Mouse (Mus musculus): Measurements from ENCODE around the gene Corin.

Corin gene

DNA sequence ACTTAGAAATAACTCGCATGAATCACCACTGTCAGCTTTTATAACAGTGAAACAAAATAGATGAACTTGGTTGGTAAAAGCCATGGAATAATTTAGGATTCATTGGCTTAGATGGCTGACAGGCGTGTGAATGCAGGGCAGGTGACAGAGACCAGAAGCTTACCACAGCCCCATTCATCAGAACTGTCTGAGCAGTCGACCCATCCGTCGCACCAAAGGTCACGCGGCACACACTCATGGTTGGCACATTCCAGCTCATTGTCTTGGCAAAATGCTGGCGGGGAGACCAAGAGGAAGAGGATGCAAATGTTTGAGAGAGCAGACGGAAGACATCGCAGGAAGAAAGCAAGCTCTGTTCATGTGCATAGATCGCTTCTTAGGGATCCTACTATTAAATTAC is 173.6 kb downstream of the Corin start:
- no peak for DNase-seq (ENCODE audit: inconsistent ontology term)

DNA sequence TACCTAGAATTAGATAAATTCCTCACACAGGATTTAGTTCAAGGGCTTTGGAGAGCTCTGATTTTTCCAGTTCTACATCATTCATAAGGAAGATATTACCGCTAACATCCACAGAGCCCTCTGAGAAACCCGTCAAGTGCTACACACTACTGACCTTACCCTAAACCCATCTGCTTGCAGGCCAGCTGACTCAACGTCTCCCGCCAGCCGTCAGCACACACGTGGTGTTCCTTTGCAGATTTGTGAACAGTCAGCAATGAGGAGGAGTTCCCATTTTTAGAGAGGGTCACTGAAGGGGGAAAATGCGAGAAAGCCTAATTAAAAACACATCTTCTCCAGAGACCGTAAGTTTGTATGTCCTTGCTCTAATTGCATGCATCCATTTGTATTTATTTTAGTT is 174.8 kb downstream of the Corin start:
- no peak for DNase-seq (ENCODE audit: inconsistent ontology term)

DNA sequence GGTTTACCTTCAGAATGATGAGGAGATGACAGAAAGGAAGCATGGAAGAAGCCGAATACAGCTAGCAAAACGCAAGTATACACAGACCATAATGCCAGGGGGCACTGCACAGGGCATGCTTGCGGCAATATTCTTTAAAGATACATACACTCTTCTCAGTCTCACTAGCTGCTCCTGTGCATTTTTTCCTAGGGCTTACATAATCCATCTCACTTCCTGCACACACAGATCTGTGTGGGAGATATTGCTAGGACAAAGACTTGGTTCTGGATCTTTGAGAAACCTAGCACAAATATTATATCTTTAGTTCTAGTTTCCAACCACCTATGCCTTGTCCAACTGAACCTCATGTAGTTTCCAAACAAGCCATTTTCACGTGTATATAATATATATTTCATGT is 189.0 kb downstream of the Corin start:
- DNase-seq (ENCODE audit: inconsistent ontology term) = no peak

GRCm38 (mm10) chr5:72298418-72299104 is 205.7 kb downstream of the Corin start:
- no peak for DNase-seq (ENCODE audit: inconsistent ontology term)

DNA sequence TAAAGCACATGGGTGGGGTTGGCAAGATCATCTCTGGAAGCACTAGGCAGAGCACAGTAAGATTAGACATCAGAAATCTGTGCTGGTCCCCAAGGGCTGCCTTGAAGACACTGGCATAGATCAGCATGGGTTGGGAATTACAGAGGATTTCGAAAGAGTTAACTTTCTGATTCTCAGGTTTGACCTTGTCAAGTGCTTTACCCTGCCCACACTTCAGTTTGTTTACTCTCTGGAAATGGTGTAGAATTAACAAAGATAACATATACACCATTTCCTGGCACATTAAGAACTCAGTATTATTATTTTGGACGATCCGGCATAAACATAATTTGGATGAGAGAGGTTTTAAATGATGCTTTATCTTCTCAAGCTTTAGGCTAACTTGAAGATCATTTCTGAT is 219.2 kb downstream of the Corin start:
- DNase-seq (ENCODE audit: inconsistent ontology term) = no peak

GRCm38 (mm10) chr5:72282907-72283306 is 221.4 kb downstream of the Corin start:
- DNase-seq (ENCODE audit: inconsistent ontology term) = no peak

- peak; percentile 4 for DNase-seq (ENCODE audit: inconsistent ontology term)
Measured at GRCm38 (mm10) chr5:72269652-72270051, 234.6 kb downstream of the Corin start.

GRCm38 (mm10) chr5:72269204-72269603 is 235.1 kb downstream of the Corin start:
- no peak for DNase-seq (ENCODE audit: inconsistent ontology term)

- DNase-seq (ENCODE audit: inconsistent ontology term) = no peak
Measured at GRCm38 (mm10) chr5:72266955-72267535, 237.2 kb downstream of the Corin start.

- no peak for DNase-seq (ENCODE audit: inconsistent ontology term)
Measured at GRCm38 (mm10) chr5:72264195-72264751, 240.0 kb downstream of the Corin start.

- DNase-seq (ENCODE audit: inconsistent ontology term) = no peak
Measured at GRCm38 (mm10) chr5:72261802-72262324, 242.4 kb downstream of the Corin start.

DNA sequence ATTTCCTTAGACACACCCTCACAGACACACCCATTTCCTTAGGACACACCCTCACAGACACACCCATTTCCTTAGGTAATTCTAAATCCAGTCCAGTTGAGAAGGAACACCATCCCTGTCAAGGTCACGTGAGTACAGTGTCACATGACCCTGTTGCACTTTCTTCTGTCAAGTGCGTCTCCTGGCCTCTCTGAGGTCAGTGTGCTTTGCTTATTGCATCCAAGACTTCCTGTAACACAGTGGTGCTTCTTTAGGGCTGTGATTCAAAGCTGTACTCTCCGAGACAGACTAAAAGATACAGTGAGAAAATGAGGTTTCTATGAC is 245.0 kb downstream of the Corin start:
- DNase-seq (ENCODE audit: inconsistent ontology term) = no peak

GRCm38 (mm10) chr5:72258409-72259297 is 245.6 kb downstream of the Corin start:
- DNase-seq (ENCODE audit: inconsistent ontology term) = no peak

DNA sequence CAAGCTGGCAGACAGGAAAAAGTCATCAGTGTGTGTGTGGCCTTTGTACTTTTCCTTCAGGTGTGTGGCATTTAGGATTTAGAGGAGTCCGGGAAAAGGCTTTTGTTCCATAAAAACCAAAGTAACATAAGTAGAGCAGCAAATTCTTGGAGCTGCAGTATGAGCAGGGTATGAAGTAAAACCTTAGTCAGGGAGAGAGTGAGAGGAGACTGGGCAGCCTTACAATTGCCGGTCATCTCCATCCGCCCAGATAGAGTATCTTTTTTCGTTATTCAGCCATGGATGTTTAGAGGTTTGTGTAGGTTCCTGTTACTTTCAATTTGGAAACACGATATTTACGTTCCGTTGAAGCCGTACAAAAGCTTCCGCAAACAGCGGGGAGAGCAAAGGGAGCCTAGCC is 247.2 kb downstream of the Corin start:
- DNase-seq (ENCODE audit: inconsistent ontology term) = no peak

GRCm38 (mm10) chr5:72254958-72255357 is 249.3 kb downstream of the Corin start:
- no peak for DNase-seq (ENCODE audit: inconsistent ontology term)

GRCm38 (mm10) chr5:72250180-72250579 is 254.1 kb downstream of the Corin start:
- DNase-seq (ENCODE audit: inconsistent ontology term) = peak; percentile 81

All from Muller cell, postnatal 12 days (primary cell).